Mouse (Mus musculus) heart, embryonic 12.5 days (tissue): Measurements from ENCODE around the gene Ttll10. TPM values are rescaled to one million over a fixed set of nuclear protein-coding genes. Genes with fewer than 3 reads are reported as not detected.

ENCODE experiments used
- ATAC-seq: fragments of 200-750 bp; cut with Nextera tagmentation; 2 replicates; pipeline ENCODE4 v1.8.0; 2017; ENCODE audit warnings: moderate TSS enrichment, moderate library complexity; ENCODE audit not compliant: insufficient number of reproducible peaks, low FRiP score
- H3K27ac ChIP-seq: fragments of 300-500 bp; sonication (generic); 2 replicates; pipeline ENCODE4 v1.5.1; 2016; ENCODE audit warnings: mild to moderate bottlenecking, moderate library complexity; ENCODE audit not compliant: poor library complexity, severe bottlenecking
- H3K27me3 ChIP-seq: fragments of 300-500 bp; sonication (generic); replicated peaks from 2 replicates; pipeline ENCODE4 v1.6.1; 2016; ENCODE audit warnings: mild to moderate bottlenecking, moderate library complexity
- H3K36me3 ChIP-seq: fragments of 300-500 bp; sonication (generic); 2 replicates; pipeline ENCODE4 v1.6.1; 2016; ENCODE audit warnings: mild to moderate bottlenecking, moderate library complexity
- H3K4me1 ChIP-seq: fragments of 300-500 bp; sonication (generic); replicated peaks from 2 replicates; pipeline ENCODE4 v1.6.1; 2016; ENCODE audit warnings: mild to moderate bottlenecking
- H3K4me2 ChIP-seq: fragments of 300-500 bp; sonication (generic); 2 replicates; pipeline ENCODE4 v1.6.1; 2016; ENCODE audit warnings: mild to moderate bottlenecking, moderate library complexity
- H3K4me3 ChIP-seq: fragments of 300-500 bp; sonication (generic); 2 replicates; pipeline ENCODE4 v1.5.1; 2016; ENCODE audit warnings: mild to moderate bottlenecking
- H3K9ac ChIP-seq: fragments of 300-500 bp; sonication (generic); 2 replicates; pipeline ENCODE4 v1.6.1; 2016; ENCODE audit warnings: mild to moderate bottlenecking, moderate library complexity
- H3K9me3 ChIP-seq: fragments of 300-500 bp; sonication (generic); replicated peaks from 2 replicates; pipeline ENCODE4 v1.6.1; 2016; ENCODE audit warnings: mild to moderate bottlenecking, moderate library complexity
- WGBS: fragments of 180-500 bp; shearing (Covaris S2); methylation state at CpG from one replicate; pipeline ENCODE4 v1.1.7; 2016; 5-methylcytosine and 5-hydroxymethylcytosine counted together
- polyA plus RNA-seq: library from polyadenylated mRNA; unstranded; fragments of >200 nt; fragmentation: Nextera tagmentation; extraction: Ambion mirVana; gene quantifications from 2 replicates; pipeline ENCODE4 v1.2.1, GENCODE M21; 2016

The Ttll10 gene
- 0.14 and 0.24 TPM in 2 replicates for polyA plus RNA-seq

DNA sequence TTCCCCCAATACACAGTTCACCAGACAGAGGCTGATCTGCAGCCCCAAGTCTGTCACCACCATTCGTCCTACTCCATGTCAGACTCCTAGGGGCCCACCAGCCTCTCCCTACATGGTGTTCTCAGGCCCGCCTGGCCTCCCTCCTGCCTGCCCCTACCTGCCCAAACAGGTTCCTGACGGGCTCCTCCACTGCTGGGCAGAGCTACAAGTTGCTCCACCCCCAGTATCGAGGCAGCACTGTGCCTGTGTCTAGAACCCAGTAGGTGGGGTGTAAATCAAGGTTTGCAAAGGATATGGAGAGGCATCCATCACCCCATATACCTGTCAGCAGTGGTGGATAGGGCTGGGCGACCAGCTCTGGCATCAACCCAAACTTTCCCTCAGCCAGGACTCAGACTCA is at the start of gene Ttll10:
Gene Ttll10, minus strand, starts transcription at position 154 of the 400 bp plus-strand sequence.
- WGBS: 42% methylated on average over 5 of the region's 5 CpGs
- no peak within 1 kb of the TSS for H3K27ac ChIP-seq
- peak; percentile 24; the same call in 1 of the 2 replicates for ATAC-seq
- no peak within 1 kb of the TSS for H3K9ac ChIP-seq
- no peak within 1 kb of the TSS for H3K4me3 ChIP-seq
- H3K9me3 ChIP-seq: no peaks in the 10 kb centered on the region
- no peaks in the 10 kb centered on the region for H3K36me3 ChIP-seq
- H3K27me3 ChIP-seq: peaks cover 22% of the 10 kb centered on the region; the same call in 1 of the 2 replicates
- no peak within 1 kb of the TSS for H3K4me2 ChIP-seq
- peaks cover 4% of the 10 kb centered on the region; the same call in 1 of the 2 replicates for H3K4me1 ChIP-seq

DNA sequence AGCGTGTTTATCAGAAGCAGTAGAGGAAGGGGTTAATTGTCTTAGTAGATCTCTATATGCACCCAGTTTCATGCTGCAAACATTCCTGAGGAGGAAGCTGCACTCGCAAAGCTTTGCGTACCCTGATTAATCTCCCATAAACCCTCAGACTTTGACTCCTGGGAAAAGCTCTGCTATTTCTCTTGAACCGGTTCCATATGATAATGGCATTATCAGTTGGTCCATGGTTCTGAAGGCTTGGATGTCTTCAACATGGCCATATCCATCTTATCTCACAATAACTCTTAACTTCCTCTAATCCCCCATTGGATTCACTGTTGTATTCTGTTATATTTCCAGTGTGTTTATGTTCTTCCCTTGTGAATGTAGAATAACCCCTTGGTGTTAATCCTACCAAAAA is 44.1 kb upstream of the Ttll10 start:
- Histone ChIP-seq H3K9ac (no peak overlapping the region), H3K36me3 (no peaks in the 10 kb centered on the region), H3K4me1 (0 out of 2 replicates have a peak, but pooled peaks cover 4% of the 10 kb centered on the region), H3K9me3 (no peaks in the 10 kb centered on the region), H3K4me2 (no peak overlapping the region), H3K27ac (no peak overlapping the region), H3K27me3 (no peaks in the 10 kb centered on the region), H3K4me3 (no peak overlapping the region)
- no peak for ATAC-seq
- WGBS: 50% methylated on average over 4 of the region's 4 CpGs

- peaks cover 16% of the 10 kb centered on the region for H3K4me1 ChIP-seq
- no peak overlapping the region for H3K4me3 ChIP-seq
- H3K27me3 ChIP-seq: no peaks in the 10 kb centered on the region
- H3K27ac ChIP-seq: no peak overlapping the region
- H3K9me3 ChIP-seq: no peaks in the 10 kb centered on the region
- no peak overlapping the region for H3K9ac ChIP-seq
- no peak for ATAC-seq
- H3K36me3 ChIP-seq: no peaks in the 10 kb centered on the region
- WGBS: 48% methylated on average over 3 of the region's 3 CpGs
- H3K4me2 ChIP-seq: no peak overlapping the region
Measured at GRCm38 (mm10) chr4:156101481-156101903, 42.3 kb upstream of the Ttll10 start.

GRCm38 (mm10) chr4:156100501-156100900 is 41.3 kb upstream of the Ttll10 start:
- Histone ChIP-seq H3K9ac (no peak overlapping the region), H3K4me1 (peaks cover 16% of the 10 kb centered on the region), H3K36me3 (no peaks in the 10 kb centered on the region), H3K27ac (no peak overlapping the region), H3K9me3 (no peaks in the 10 kb centered on the region), H3K4me2 (no peak overlapping the region), H3K27me3 (no peaks in the 10 kb centered on the region), H3K4me3 (no peak overlapping the region)
- no peak for ATAC-seq
- WGBS: 82% methylated on average over 5 of the region's 5 CpGs

- ATAC-seq: no peak
- Histone ChIP-seq H3K9me3 (no peaks in the 10 kb centered on the region), H3K27me3 (no peaks in the 10 kb centered on the region), H3K9ac (no peak overlapping the region), H3K36me3 (no peaks in the 10 kb centered on the region), H3K4me1 (peaks cover 16% of the 10 kb centered on the region), H3K4me2 (no peak overlapping the region), H3K27ac (no peak overlapping the region), H3K4me3 (no peak overlapping the region)
- WGBS: 68% methylated on average over 6 of the region's 6 CpGs
Measured at GRCm38 (mm10) chr4:156099427-156099826, 40.2 kb upstream of the Ttll10 start.

DNA sequence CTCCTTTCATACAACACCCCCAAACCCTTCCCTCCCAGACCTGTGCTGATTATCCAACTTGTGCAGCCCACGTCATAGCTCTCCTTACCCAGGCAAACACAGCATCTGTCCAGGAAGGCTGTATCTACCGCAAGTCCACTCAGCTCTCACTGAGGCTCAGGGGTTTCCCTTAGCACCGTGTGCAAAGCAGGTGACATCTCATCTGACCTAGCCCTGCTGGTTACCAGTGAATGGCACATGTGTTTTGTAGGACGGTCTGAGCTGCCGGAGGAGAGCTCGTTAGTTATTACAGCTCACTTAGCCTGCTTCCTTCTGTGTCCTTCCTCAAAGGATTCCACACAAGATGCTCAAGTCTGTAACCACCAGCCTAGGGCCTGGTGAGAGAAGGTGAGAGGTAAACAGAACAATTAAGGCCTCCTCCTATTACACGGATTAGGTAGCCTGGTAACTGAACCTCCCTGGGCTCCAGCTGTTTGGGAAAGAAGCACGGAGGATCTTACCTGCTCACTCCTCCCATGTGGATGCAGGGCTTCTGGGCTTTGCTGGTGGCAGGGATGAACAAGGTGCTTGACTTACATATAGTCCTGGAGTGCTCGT is 38.7 kb upstream of the Ttll10 start:
- Histone ChIP-seq H3K4me1 (peaks cover 12% of the 10 kb centered on the region), H3K36me3 (no peaks in the 10 kb centered on the region), H3K4me2 (no peak overlapping the region), H3K9ac (no peak overlapping the region), H3K27ac (no peak overlapping the region), H3K9me3 (no peaks in the 10 kb centered on the region), H3K27me3 (no peaks in the 10 kb centered on the region), H3K4me3 (no peak overlapping the region)
- 0 out of 2 replicates have a peak, but pooled peaks have one; percentile 18 for ATAC-seq
- WGBS: 50% methylated on average over 9 of the region's 9 CpGs

DNA sequence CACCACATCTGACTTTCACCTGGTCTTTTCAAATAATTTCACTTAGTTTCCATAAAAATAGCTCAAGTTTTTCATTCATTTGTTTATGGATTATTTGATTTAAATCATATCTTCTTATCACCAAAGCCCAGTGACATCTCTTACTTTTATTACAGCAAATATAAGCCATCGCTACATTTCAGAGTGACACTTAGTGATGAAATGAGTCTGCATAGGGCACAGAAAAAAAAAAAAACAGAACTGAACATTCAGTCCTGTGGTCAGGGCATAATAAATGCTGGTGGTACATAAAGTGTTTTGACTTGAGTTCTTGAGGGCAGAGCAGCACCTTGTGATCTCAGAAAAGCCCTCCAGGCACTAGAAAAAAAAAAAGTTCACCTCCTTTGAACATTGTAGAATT is 37.0 kb upstream of the Ttll10 start:
- Histone ChIP-seq H3K9ac (no peak overlapping the region), H3K36me3 (no peaks in the 10 kb centered on the region), H3K27me3 (no peaks in the 10 kb centered on the region), H3K9me3 (no peaks in the 10 kb centered on the region), H3K27ac (no peak overlapping the region), H3K4me1 (peaks cover 12% of the 10 kb centered on the region), H3K4me3 (no peak overlapping the region), H3K4me2 (no peak overlapping the region)
- ATAC-seq: no peak
- WGBS: 93% methylated on average over 1 of the region's 1 CpGs

DNA sequence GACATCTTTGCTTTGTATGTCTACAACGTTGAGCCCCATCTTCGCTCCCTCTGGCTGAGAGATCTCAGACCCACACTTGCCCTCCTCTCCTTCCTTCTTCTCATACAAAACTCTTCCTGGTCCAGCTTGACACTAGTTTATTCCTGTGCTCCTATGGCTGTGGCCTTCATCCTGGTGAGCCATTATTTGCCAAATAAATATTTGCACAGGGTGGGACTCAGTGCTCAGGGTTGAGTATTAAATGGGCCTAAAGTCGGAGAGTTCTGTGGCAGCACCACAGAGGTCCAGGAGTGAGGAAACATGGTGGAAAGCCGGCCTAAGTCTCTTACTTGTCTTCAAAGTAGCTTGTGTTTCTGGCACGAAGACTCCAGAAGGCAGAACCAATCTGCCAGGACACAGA is 34.5 kb upstream of the Ttll10 start:
- Histone ChIP-seq H3K27ac (no peak overlapping the region), H3K4me1 (peaks cover 12% of the 10 kb centered on the region), H3K4me2 (no peak overlapping the region), H3K4me3 (no peak overlapping the region), H3K36me3 (no peaks in the 10 kb centered on the region), H3K9me3 (no peaks in the 10 kb centered on the region), H3K27me3 (no peaks in the 10 kb centered on the region), H3K9ac (no peak overlapping the region)
- ATAC-seq: no peak
- WGBS: 75% methylated on average over 5 of the region's 5 CpGs

GRCm38 (mm10) chr4:156092765-156093164 is 33.6 kb upstream of the Ttll10 start:
- Histone ChIP-seq H3K4me3 (no peak overlapping the region), H3K9me3 (no peaks in the 10 kb centered on the region), H3K36me3 (no peaks in the 10 kb centered on the region), H3K4me2 (no peak overlapping the region), H3K4me1 (peaks cover 11% of the 10 kb centered on the region), H3K9ac (no peak overlapping the region), H3K27ac (no peak overlapping the region), H3K27me3 (no peaks in the 10 kb centered on the region)
- no peak for ATAC-seq
- 81% methylated on average over 1 of the region's 1 CpGs for WGBS

DNA sequence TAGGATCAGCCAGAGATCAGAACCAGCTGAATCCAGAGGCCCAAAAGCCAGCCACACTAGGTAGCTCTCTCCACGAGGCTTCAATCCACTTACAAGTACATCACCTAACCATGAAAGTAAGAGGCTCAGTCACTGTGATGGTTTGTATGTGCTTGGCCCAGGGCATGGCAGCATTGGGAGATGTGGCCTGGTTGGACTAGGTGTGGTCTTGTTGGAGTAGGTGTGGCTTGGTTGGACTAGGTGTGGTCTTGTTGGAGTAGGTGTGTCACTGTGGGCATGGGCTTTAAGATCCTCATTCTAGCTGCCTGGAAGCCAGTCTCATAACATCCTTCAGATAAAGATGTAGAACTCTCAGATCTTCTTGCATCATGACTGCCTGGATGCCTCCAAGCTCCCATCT is 32.0 kb upstream of the Ttll10 start:
- no peaks in the 10 kb centered on the region for H3K9me3 ChIP-seq
- no peak overlapping the region for H3K4me2 ChIP-seq
- H3K4me3 ChIP-seq: no peak overlapping the region
- no peaks in the 10 kb centered on the region for H3K36me3 ChIP-seq
- WGBS: 71% methylated on average over 1 of the region's 1 CpGs
- H3K27ac ChIP-seq: no peak overlapping the region
- ATAC-seq: no peak
- H3K27me3 ChIP-seq: no peaks in the 10 kb centered on the region
- no peaks in the 10 kb centered on the region for H3K4me1 ChIP-seq
- H3K9ac ChIP-seq: no peak overlapping the region

- H3K9me3 ChIP-seq: no peaks in the 10 kb centered on the region
- no peak overlapping the region for H3K4me2 ChIP-seq
- H3K4me1 ChIP-seq: peaks cover 9% of the 10 kb centered on the region
- WGBS: 32% methylated on average over 5 of the region's 5 CpGs
- H3K9ac ChIP-seq: no peak overlapping the region
- H3K36me3 ChIP-seq: no peaks in the 10 kb centered on the region
- H3K4me3 ChIP-seq: no peak overlapping the region
- ATAC-seq: no peak
- H3K27me3 ChIP-seq: no peaks in the 10 kb centered on the region
- H3K27ac ChIP-seq: no peak overlapping the region
Measured at GRCm38 (mm10) chr4:156087398-156088087, 28.3 kb upstream of the Ttll10 start.
